Mouse (Mus musculus) liver, adult 2 months (tissue): ENCODE data around the gene Ntsr1. TPM values are rescaled to one million over a fixed set of nuclear protein-coding genes. Genes with fewer than 3 reads are reported as not detected.
A peak's percentile ranks its signal among the peaks of the same experiment; 100 is the strongest.

ENCODE experiments used
- DNase-seq: peaks from one replicate; pipeline ENCODE4 v3.0.0-alpha.2; 2011; ENCODE audit warnings: low read depth, low spot score; ENCODE audit errors: extremely low read depth
- H3K27ac ChIP-seq: fragments of 200-500 bp; replicated peaks from 2 replicates; pipeline ENCODE4 v1.5.1; 2012; ENCODE audit warnings: low read depth, mild to moderate bottlenecking, control low read depth, inconsistent platforms, low read length; ENCODE audit not compliant: insufficient read depth
- H3K27me3 ChIP-seq: fragments of 200-500 bp; 2 replicates; pipeline ENCODE4 v1.6.1; 2012; ENCODE audit warnings: mild to moderate bottlenecking, moderate library complexity, low read length, inconsistent platforms; ENCODE audit not compliant: control insufficient read depth, insufficient read depth
- H3K36me3 ChIP-seq: fragments of 200-500 bp; 2 replicates; pipeline ENCODE4 v1.6.1; 2012; ENCODE audit warnings: low read length, inconsistent platforms; ENCODE audit not compliant: control insufficient read depth, insufficient read depth
- H3K4me1 ChIP-seq: fragments of 200-500 bp; 2 replicates; pipeline ENCODE4 v1.6.1; 2011; ENCODE audit warnings: low read length; ENCODE audit not compliant: control insufficient read depth, insufficient read depth
- H3K4me3 ChIP-seq: fragments of 200-500 bp; 2 replicates; pipeline ENCODE4 v1.5.1; 2011; ENCODE audit warnings: low read depth, mild to moderate bottlenecking, control low read depth, low read length, moderate library complexity; ENCODE audit not compliant: insufficient read depth
- H3K79me2 ChIP-seq: fragments of 200-500 bp; 2 replicates; pipeline ENCODE4 v1.6.1; 2012; ENCODE audit warnings: inconsistent platforms, mild to moderate bottlenecking, low read length, moderate library complexity; ENCODE audit not compliant: control insufficient read depth, insufficient read depth
- H3K9ac ChIP-seq: fragments of 200-500 bp; 2 replicates; pipeline ENCODE4 v1.6.1; 2012; ENCODE audit warnings: low read depth, mild to moderate bottlenecking, control low read depth, inconsistent platforms, low read length
- CTCF ChIP-seq: fragments of 200-500 bp; IDR thresholded peaks from 2 replicates; pipeline ENCODE4 v1.5.1; 2011; ENCODE audit warnings: low read depth, low read length, control low read depth
- POLR2A ChIP-seq: fragments of 200-500 bp; IDR thresholded peaks from 2 replicates; pipeline ENCODE4 v1.6.1; 2011; ENCODE audit warnings: low read length, control low read depth; ENCODE audit not compliant: insufficient read depth; ENCODE audit errors: extremely low read depth
- WGBS: fragments of 180-500 bp; shearing (Covaris S2); methylation state at CpG from one replicate; pipeline ENCODE4 v1.1.7; 2018; 5-methylcytosine and 5-hydroxymethylcytosine counted together
- polyA plus RNA-seq: library from polyadenylated mRNA; depleted of rRNA; stranded (reverse); fragments of >200 nt; gene quantifications from 2 replicates; pipeline ENCODE4 v1.2.3, GENCODE M21; 2012
- total RNA-seq: library from RNA; depleted of rRNA; stranded (reverse); fragments of >200 nt; gene quantifications from 2 replicates; pipeline ENCODE4 v1.2.3, GENCODE M21; 2014

The Ntsr1 gene
- total and polyA plus RNA-seq, 2 experiments, result not detected

DNA sequence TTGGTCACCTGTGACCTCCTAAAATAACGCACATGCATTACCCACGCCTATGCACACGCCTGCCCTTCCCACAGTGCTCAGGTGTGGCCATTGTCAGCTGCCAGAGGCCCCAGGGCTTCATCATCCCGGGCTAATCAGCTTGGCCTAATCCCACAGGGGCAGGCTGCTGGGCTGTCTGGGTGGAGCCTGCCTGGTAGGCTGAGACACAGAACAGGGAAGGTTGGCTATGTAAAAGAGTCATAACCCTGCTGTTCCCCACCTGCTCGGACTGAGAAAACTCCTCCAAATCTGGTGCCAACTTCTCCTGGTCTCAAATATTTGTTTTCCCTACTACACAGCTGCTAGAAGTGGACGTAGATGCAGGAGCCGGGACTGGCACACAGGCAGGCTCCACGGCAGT lies 39.0 kb upstream of the Ntsr1 start:
- Histone ChIP-seq H3K36me3 (no peaks in the 10 kb centered on the region), H3K79me2 (no peaks in the 10 kb centered on the region), H3K27me3 (peaks cover 15% of the 10 kb centered on the region), H3K27ac (no peak overlapping the region), H3K4me1 (0 out of 2 replicates have a peak, but pooled peaks cover 3% of the 10 kb centered on the region), H3K9ac (no peak overlapping the region), H3K4me3 (no peak overlapping the region)
- TF ChIP-seq POLR2A (no peak), CTCF (no peak)
- 42% methylated on average over 8 of the region's 8 CpGs for WGBS
- DNase-seq, result no peak

DNA sequence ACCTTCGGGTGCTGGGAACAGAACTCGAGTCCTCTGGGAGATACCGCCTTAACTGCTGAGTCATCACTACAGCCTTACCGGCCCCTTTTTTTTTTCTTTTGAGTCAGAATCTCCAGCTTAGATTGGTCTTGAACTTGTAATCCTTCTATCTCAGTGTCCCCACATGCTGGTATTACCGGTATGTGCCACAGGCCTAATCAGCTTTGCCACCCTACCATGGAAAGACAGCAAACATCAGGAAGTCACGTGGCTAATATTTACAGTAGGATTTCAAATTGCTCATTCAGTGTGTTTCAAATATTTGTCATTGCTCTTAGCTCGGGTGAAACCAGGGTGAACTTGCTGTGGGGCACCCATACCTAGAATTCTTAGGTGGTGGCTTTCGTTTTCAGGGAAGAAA lies 37.2 kb upstream of the Ntsr1 start:
- no peaks in the 10 kb centered on the region for H3K79me2 ChIP-seq
- H3K36me3 ChIP-seq, result no peaks in the 10 kb centered on the region
- DNase-seq, result peak; percentile 68
- peaks cover 12% of the 10 kb centered on the region for H3K27me3 ChIP-seq
- no peak overlapping the region for H3K4me3 ChIP-seq
- H3K9ac ChIP-seq, result no peak overlapping the region
- no peak for TF ChIP-seq POLR2A
- no peak for TF ChIP-seq CTCF
- WGBS, result 47% methylated on average over 8 of the region's 8 CpGs
- H3K4me1 ChIP-seq, result 0 out of 2 replicates have a peak, but pooled peaks cover 3% of the 10 kb centered on the region
- H3K27ac ChIP-seq, result no peak overlapping the region

DNA sequence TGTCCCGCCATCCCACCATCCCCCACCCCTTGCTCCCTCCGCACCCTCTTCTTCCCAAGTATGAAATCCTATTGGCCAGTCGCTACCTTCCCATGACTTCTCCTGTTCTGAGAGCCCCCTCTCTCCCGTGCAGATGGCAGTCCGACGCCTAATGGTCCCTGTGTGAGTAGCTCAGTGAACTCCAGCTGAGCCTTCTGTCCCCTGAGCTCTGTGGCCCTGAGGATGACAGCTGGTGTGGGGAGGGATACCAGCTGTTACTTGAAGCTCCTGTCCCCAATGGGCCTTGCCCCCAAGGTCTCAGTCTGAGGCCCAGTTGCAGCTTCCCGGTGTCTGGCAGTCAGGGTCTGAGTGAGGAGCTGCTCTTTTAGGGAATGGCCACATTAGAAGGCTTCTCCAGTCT lies 33.3 kb upstream of the Ntsr1 start:
- peaks cover 15% of the 10 kb centered on the region for H3K27me3 ChIP-seq
- peaks cover 7% of the 10 kb centered on the region; the same call in 1 of the 2 replicates for H3K4me1 ChIP-seq
- TF ChIP-seq POLR2A, result no peak
- no peak for TF ChIP-seq CTCF
- no peak overlapping the region for H3K4me3 ChIP-seq
- no peak overlapping the region for H3K9ac ChIP-seq
- H3K27ac ChIP-seq, result no peak overlapping the region
- 80% methylated on average over 7 of the region's 7 CpGs for WGBS
- H3K36me3 ChIP-seq, result no peaks in the 10 kb centered on the region
- no peaks in the 10 kb centered on the region for H3K79me2 ChIP-seq
- no peak for DNase-seq

DNA sequence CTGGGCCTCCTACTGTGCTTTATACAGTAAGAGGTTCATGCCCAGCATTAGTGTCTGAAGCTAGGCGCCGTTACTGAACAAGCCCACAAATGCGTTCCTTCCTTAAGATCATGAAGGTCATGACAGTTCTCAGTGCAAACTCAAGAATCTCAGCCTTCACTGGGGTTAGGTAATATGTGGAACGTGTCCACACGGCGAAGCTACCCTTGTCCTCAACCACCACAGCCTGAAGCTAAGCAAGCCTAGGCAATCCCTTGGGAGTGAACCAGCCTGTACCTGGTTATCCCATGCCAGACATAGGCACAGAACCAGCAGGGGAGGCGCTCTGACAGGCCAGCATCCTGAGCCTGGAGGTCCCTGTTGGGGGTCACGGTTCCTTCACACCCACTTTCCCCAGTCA lies 30.9 kb upstream of the Ntsr1 start:
- TF ChIP-seq CTCF (no peak), POLR2A (no peak)
- Histone ChIP-seq H3K4me3 (no peak overlapping the region), H3K9ac (no peak overlapping the region), H3K27me3 (peaks cover 10% of the 10 kb centered on the region; the same call in 1 of the 2 replicates), H3K36me3 (no peaks in the 10 kb centered on the region), H3K79me2 (no peaks in the 10 kb centered on the region), H3K4me1 (peaks cover 4% of the 10 kb centered on the region; the same call in 1 of the 2 replicates), H3K27ac (no peak overlapping the region)
- DNase-seq, result no peak
- WGBS, result 91% methylated on average over 8 of the region's 8 CpGs

DNA sequence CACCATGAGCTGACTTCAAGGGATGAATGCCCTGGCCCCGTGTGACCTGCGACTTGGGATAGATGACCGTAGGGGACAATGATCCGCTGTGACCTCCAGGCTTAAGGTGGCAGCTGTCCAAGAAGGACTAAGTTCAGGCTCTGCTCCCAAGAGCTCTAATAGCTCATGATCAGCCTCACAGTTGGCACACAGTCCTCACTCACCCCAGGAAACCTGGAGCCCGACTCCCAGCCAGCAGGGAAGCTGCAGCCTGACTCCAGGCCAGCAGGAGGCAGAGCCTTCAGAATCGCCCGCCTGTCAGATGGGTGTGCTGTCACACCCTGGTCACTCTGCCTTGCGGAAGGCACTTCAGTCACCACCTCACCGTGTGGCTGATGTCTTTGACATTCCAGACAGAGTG lies 30.0 kb upstream of the Ntsr1 start:
- peak; percentile 97 for DNase-seq
- no peak overlapping the region for H3K27ac ChIP-seq
- no peaks in the 10 kb centered on the region for H3K79me2 ChIP-seq
- 0 out of 2 replicates have a peak, but pooled peaks cover 4% of the 10 kb centered on the region for H3K27me3 ChIP-seq
- 16% methylated on average over 9 of the region's 9 CpGs for WGBS
- no peak overlapping the region for H3K4me3 ChIP-seq
- TF ChIP-seq POLR2A, result no peak
- peak; percentile 84 for TF ChIP-seq CTCF
- peaks cover 4% of the 10 kb centered on the region; the same call in 1 of the 2 replicates for H3K4me1 ChIP-seq
- H3K36me3 ChIP-seq, result no peaks in the 10 kb centered on the region
- no peak overlapping the region for H3K9ac ChIP-seq

DNA sequence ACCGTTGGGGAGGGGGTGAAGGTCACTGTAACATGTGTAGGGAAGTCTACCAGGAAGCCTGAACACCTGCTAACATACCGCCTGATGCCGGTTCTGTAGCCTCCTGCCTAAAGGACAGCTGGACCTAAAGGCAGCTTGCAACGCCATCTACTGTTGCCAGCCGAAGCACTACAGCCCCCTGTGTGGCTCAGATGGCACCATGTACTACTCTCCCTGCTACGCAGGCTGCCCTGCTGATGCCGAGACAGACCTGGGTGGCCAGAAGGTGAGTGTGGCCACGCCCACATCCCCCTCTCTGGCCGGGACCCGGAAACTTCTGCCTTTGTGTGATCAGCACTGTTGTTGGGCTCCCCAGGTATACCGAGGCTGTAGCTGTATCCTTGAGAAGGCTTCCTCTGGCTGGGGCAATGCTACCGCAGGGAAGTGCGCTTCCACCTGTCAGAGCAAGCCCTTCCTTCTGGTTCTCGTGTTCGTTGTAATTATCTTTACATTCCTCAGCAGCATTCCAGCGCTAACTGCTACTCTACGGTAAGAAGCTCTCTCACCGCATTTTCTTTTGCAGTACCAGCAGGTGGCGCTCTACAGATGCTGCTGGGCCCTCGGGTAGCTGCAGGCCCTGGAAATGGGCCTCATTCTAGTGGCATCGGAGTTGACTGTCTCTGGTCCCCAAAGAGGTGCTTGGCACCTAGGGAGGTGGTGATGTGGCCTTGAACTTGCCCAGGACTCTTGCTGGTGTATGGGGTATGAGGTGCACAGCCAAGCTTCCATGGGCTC lies 27.3 kb upstream of the Ntsr1 start:
- 0 out of 2 replicates have a peak, but pooled peaks cover 4% of the 10 kb centered on the region for H3K27me3 ChIP-seq
- TF ChIP-seq POLR2A (no peak), CTCF (peak; percentile 79)
- peaks cover 4% of the 10 kb centered on the region; the same call in 1 of the 2 replicates for H3K4me1 ChIP-seq
- 14% methylated on average over 21 of the region's 21 CpGs for WGBS
- no peaks in the 10 kb centered on the region for H3K36me3 ChIP-seq
- no peak overlapping the region for H3K4me3 ChIP-seq
- H3K79me2 ChIP-seq, result no peaks in the 10 kb centered on the region
- H3K9ac ChIP-seq, result no peak overlapping the region
- peak; percentile 19 for DNase-seq
- no peak overlapping the region for H3K27ac ChIP-seq
